Mouse (Mus musculus) right cerebral cortex, adult 18-20 months (tissue): ENCODE results near the gene Fbxo47.

Experiments used
- DNase-seq: peaks from one replicate; pipeline ENCODE4 v3.0.0; 2022; ENCODE audit warnings: mixed read lengths

The Fbxo47 gene

GRCm38 (mm10) chr11:97810356-97810755, 73.6 kb downstream of the Fbxo47 start:
- no peak for DNase-seq

- no peak for DNase-seq
Observed at GRCm38 (mm10) chr11:97809235-97810121, 74.5 kb downstream of the Fbxo47 start.

GRCm38 (mm10) chr11:97808621-97809234, 75.2 kb downstream of the Fbxo47 start:
- DNase-seq = no peak

- no peak for DNase-seq
Observed at GRCm38 (mm10) chr11:97808093-97808492, 75.9 kb downstream of the Fbxo47 start.

- DNase-seq = no peak
Observed at GRCm38 (mm10) chr11:97807626-97808025, 76.3 kb downstream of the Fbxo47 start.

- no peak for DNase-seq
Observed at GRCm38 (mm10) chr11:97806613-97806964, 77.4 kb downstream of the Fbxo47 start.

GRCm38 (mm10) chr11:97805662-97806612, 78.0 kb downstream of the Fbxo47 start:
- no peak for DNase-seq

GRCm38 (mm10) chr11:97804841-97805661, 78.9 kb downstream of the Fbxo47 start:
- no peak for DNase-seq

GRCm38 (mm10) chr11:97803847-97804246, 80.1 kb downstream of the Fbxo47 start:
- DNase-seq = no peak
